9 mouse cellular contexts compared by ENCODE assay signal in genomic region chr1:134106719-134107118, GRCm38 (mm10). TPM values are rescaled to one million over a fixed set of nuclear protein-coding genes. Genes with fewer than 3 reads are reported as not detected.
DNase-seq lines count a peak whose midpoint lies in the region; ATAC-seq and TF ChIP-seq lines count a peak whose summit lies in the region.
"Had no signal": no experiment of that assay in that cellular context is flagged by ENCODE, and none has a peak within 500 bp of the region (broad histone marks: within the 10 kb centered on the region; RNA-seq: fewer than 3 reads in every experiment).

No protein-coding gene starts in this region.

- intact Hi-C loops in left cerebral cortex, postnatal 25 days (cut with DNase I): loop anchor here (1.0 to 5.0 kb wide), 2 partner anchors 53 to 389 kb away; no protein-coding TSS in a partner anchor

- peak; percentile 73 for ATAC-seq in stomach, postnatal 0 days (ENCODE audit: low FRiP score, low TSS enrichment)

- DNase-seq in left cerebral cortex, postnatal 25 days (ENCODE audit: low spot score in 2 of 2): peak; percentile 67 to 73
- DNase-seq in left cerebral cortex, adult 11 months (ENCODE audit: low spot score): no peak
- DNase-seq in MEL (ENCODE audit: low read depth, low spot score): peak; percentile 63
- DNase-seq in cerebellum, adult 9-10 months: peak; percentile 85
- peak; percentile 52 to 71 for DNase-seq in frontal cortex, postnatal 36 days (ENCODE audit: low spot score in 2 of 2)
- peak; percentile 80 for DNase-seq in kidney, postnatal 14 days
- peak; percentile 64 for DNase-seq in mesoderm, embryonic 11.5 days (ENCODE audit: low read depth, low spot score)
- DNase-seq in stomach, postnatal 0 days (ENCODE audit: low spot score): peak; percentile 81

- no peak overlapping the region for H3K27ac ChIP-seq in MEL (ENCODE audit: control insufficient read depth, low read depth, low read length)
- peak overlapping the region; percentile 74 for H3K27ac ChIP-seq in stomach, postnatal 0 days (replicated peaks)

- TF ChIP-seq RAD21 in MEL (IDR thresholded peaks at IDR 0.05; ENCODE audit: low read depth, low read length): peak; percentile 88

- H3K36me3 ChIP-seq in MEL (ENCODE audit: control insufficient read depth in 1 of 2, insufficient read depth in 2 of 2, low read length in 2 of 2): peaks cover 0 to 2% of the 10 kb centered on the region in 2 experiments; a peak in 2 of 4 replicates
- no peaks in the 10 kb centered on the region for H3K36me3 ChIP-seq in stomach, postnatal 0 days (ENCODE audit: control insufficient read depth, insufficient read depth, low read length)

- peaks cover 0 to 5% of the 10 kb centered on the region in 2 experiments; a peak in 1 of 4 replicates for H3K4me1 ChIP-seq in MEL (ENCODE audit: control insufficient read depth in 1 of 2, insufficient read depth in 2 of 2, low read length in 2 of 2)
- H3K4me1 ChIP-seq in stomach, postnatal 0 days (replicated peaks; ENCODE audit: control insufficient read depth, insufficient read depth): peaks cover 2% of the 10 kb centered on the region

- no peak overlapping the region for H3K4me3 ChIP-seq in MEL (ENCODE audit: control insufficient read depth in 1 of 2, insufficient read depth in 1 of 2, low read depth in 2 of 2, low read length in 2 of 2)
- H3K4me3 ChIP-seq in stomach, postnatal 0 days (ENCODE audit: low read depth, low read length): no peak overlapping the region
- H3K4me3 ChIP-seq: megakaryocyte, embryonic 14.5 days had no signal

- H3K4me2 ChIP-seq in stomach, postnatal 0 days (replicated peaks; ENCODE audit: low read depth): no peak overlapping the region

- peak; percentile 78 to 90 (median 81) for TF ChIP-seq CTCF in MEL (IDR thresholded peaks at IDR 0.05 in 2 of 3, conservative IDR thresholded peaks at IDR 0.05 in 1 of 3; ENCODE audit: control insufficient read depth in 1 of 3, insufficient read depth in 1 of 3, low read depth in 2 of 3, low read length in 3 of 3, poor library complexity in 1 of 3, severe bottlenecking in 1 of 3)
- TF ChIP-seq CTCF in stomach, postnatal 0 days (IDR thresholded peaks at IDR 0.05; ENCODE audit: low read depth): peak; percentile 92

- H3K9me3 ChIP-seq in MEL (replicated peaks; ENCODE audit: insufficient read depth, low read length): no peaks in the 10 kb centered on the region
- no peaks in the 10 kb centered on the region for H3K9me3 ChIP-seq in stomach, postnatal 0 days (ENCODE audit: control insufficient read depth, low read length)
- H3K9me3 ChIP-seq: megakaryocyte, embryonic 14.5 days had no signal

- H3K9ac ChIP-seq in MEL (ENCODE audit: control insufficient read depth, low read depth, low read length, poor library complexity, severe bottlenecking): no peak overlapping the region
- H3K9ac ChIP-seq in stomach, postnatal 0 days (ENCODE audit: low read length): no peak overlapping the region

- no peak for TF ChIP-seq POLR2A in MEL (IDR thresholded peaks at IDR 0.05; ENCODE audit: control insufficient read depth in 1 of 2, insufficient read depth in 1 of 2, low read depth in 1 of 2, low read length in 2 of 2, poor library complexity in 1 of 2)

- H3K79me2 ChIP-seq in MEL (ENCODE audit: control insufficient read depth, insufficient read depth, low read length, poor library complexity): no peaks in the 10 kb centered on the region

- H3K27me3 ChIP-seq in MEL (ENCODE audit: control insufficient read depth in 1 of 2, insufficient read depth in 2 of 2, low read length in 2 of 2): peaks cover 4 to 8% of the 10 kb centered on the region in 2 experiments
- no peaks in the 10 kb centered on the region for H3K27me3 ChIP-seq in stomach, postnatal 0 days (ENCODE audit: control insufficient read depth, insufficient read depth, low read length)

- no peak for TF ChIP-seq EP300 in MEL (IDR thresholded peaks at IDR 0.05; ENCODE audit: low read depth in 1 of 2, low read length in 2 of 2)
- peak; percentile 69 for TF ChIP-seq EP300 in stomach, postnatal 0 days (optimal IDR thresholded peaks at IDR 0.05)

- WGBS in stomach, postnatal 0 days: 0% methylated on average over 5 of the region's 5 CpGs

TF ChIP-seq in MEL, 35 proteins besides CTCF, POLR2A, EP300 and RAD21:
- no peak for TF ChIP-seq TCF12 (IDR thresholded peaks at IDR 0.05; ENCODE audit: low read depth, low read length)
- no peak for TF ChIP-seq MEF2A (IDR thresholded peaks at IDR 0.05; ENCODE audit: extremely low read depth, insufficient replicate concordance, low read depth, low read length, poor library complexity, severe bottlenecking)
- no peak for TF ChIP-seq MYB (IDR thresholded peaks at IDR 0.05; ENCODE audit: low read depth, low read length)
- no peak for TF ChIP-seq E2F4 (IDR thresholded peaks at IDR 0.05; ENCODE audit: borderline replicate concordance, low read depth, low read length)
- TF ChIP-seq TAL1 (IDR thresholded peaks at IDR 0.05; ENCODE audit: low read length): no peak
- TF ChIP-seq MAFK (IDR thresholded peaks at IDR 0.05; ENCODE audit: borderline replicate concordance, low read depth, low read length): no peak
- TF ChIP-seq GATA1 (IDR thresholded peaks at IDR 0.05; ENCODE audit: low read depth, low read length): no peak
- no peak for TF ChIP-seq MAX (IDR thresholded peaks at IDR 0.05; ENCODE audit: low read length)
- no peak for TF ChIP-seq UBTF (IDR thresholded peaks at IDR 0.05; ENCODE audit: borderline replicate concordance, insufficient read depth, low read depth, low read length)
- TF ChIP-seq ZC3H11A (IDR thresholded peaks at IDR 0.05; ENCODE audit: low read depth, low read length): peak; percentile 97
- no peak for TF ChIP-seq ZKSCAN1 (IDR thresholded peaks at IDR 0.05; ENCODE audit: low read depth, low read length)
- TF ChIP-seq POLR2AphosphoS2 (IDR thresholded peaks at IDR 0.05; ENCODE audit: low read length): no peak
- TF ChIP-seq TBP (IDR thresholded peaks at IDR 0.05; ENCODE audit: low read depth, low read length): no peak
- TF ChIP-seq BHLHE40 (IDR thresholded peaks at IDR 0.05; ENCODE audit: borderline replicate concordance, low read depth, low read length): 0 out of 2 replicates have a peak, but pooled peaks have one; percentile 5
- TF ChIP-seq CHD2 (IDR thresholded peaks at IDR 0.05; ENCODE audit: low read length): no peak
- peak; percentile 98 for TF ChIP-seq SMC3 (IDR thresholded peaks at IDR 0.05; ENCODE audit: low read depth, low read length)
- no peak for TF ChIP-seq GABPA (IDR thresholded peaks at IDR 0.05; ENCODE audit: low read depth, low read length)
- no peak for TF ChIP-seq CHD1 (IDR thresholded peaks at IDR 0.05; ENCODE audit: low read depth, low read length)
- TF ChIP-seq NELFE (IDR thresholded peaks at IDR 0.05; ENCODE audit: low read depth, low read length): no peak
- no peak for TF ChIP-seq POLR2AphosphoS5 (IDR thresholded peaks at IDR 0.05; ENCODE audit: borderline replicate concordance, low read depth, low read length)
- no peak for TF ChIP-seq MYC (IDR thresholded peaks at IDR 0.05; ENCODE audit: low read depth, low read length)
- no peak for TF ChIP-seq RCOR1 (IDR thresholded peaks at IDR 0.05; ENCODE audit: low read depth, low read length)
- no peak for TF ChIP-seq HCFC1 (IDR thresholded peaks at IDR 0.05; ENCODE audit: low read depth, low read length)

RNA-seq across cellular contexts. Expression of gene Chit1, which starts 4.3 kb away (rescaled TPM):
- total RNA-seq in left cerebral cortex, postnatal 25 days (2021): not detected
- not detected in 2 replicates for total RNA-seq in MEL (2012; rRNA removed)
- not detected for polyA plus RNA-seq in MEL (2012; ENCODE audit: insufficient read depth in 1 of 2, insufficient read length in 2 of 2, low read depth in 1 of 2, low replicate concordance in 2 of 2, missing spikeins in 1 of 2)
- 38.5 and 45.1 TPM in 2 replicates for polyA plus RNA-seq in stomach, postnatal 0 days (2015; fragmentation: Nextera tagmentation; extraction: Ambion mirVana)

RNA-seq across cellular contexts. Expression of gene Btg2, which starts 27.8 kb away (rescaled TPM):
- total RNA-seq in left cerebral cortex, postnatal 25 days (2021): 10 to 100 TPM; 15.1 to 29.0 TPM
- total RNA-seq in MEL (2012; rRNA removed): 2.1 and 2.7 TPM in 2 replicates
- 1 to 10 TPM in 1 of 2 experiments, not detected in 1; 3.6 TPM for polyA plus RNA-seq in MEL (2012; ENCODE audit: insufficient read depth in 1 of 2, insufficient read length in 2 of 2, low read depth in 1 of 2, low replicate concordance in 2 of 2, missing spikeins in 1 of 2)
- 85.9 and 96.8 TPM in 2 replicates for polyA plus RNA-seq in stomach, postnatal 0 days (2015; fragmentation: Nextera tagmentation; extraction: Ambion mirVana)
